Mouse (Mus musculus) B cell, adult 67 days (primary cell): ENCODE measurements around the gene Brinp2. TPM values are rescaled to one million over a fixed set of nuclear protein-coding genes. Genes with fewer than 3 reads are reported as not detected.

Experiments used
- total RNA-seq, 2 experiments: library from RNA; stranded (reverse); gene quantifications; 4 replicates each; pipeline ENCODE4 v1.2.4; 2023

The Brinp2 gene
- total RNA-seq, result not detected

GRCm38 (mm10) chr1:158356051-158356461 is at the start of gene Brinp2:
TSS of gene Brinp2 (minus strand) at chr1:158356326.

GRCm38 (mm10) chr1:158361964-158362291 is 5.8 kb upstream of the Brinp2 start, which contains the start of gene Astn1:
TSS of gene Astn1 (plus strand) at chr1:158362273.

Other genes starting within 250 kb of the Brinp2 start
- gene Astn1, start 5.9 kb upstream of the Brinp2 start, total RNA-seq, result not detected